Mouse (Mus musculus) heart, embryonic 14.5 days (tissue): ENCODE data around the gene Cnnm2. TPM values are rescaled to one million over a fixed set of nuclear protein-coding genes. Genes with fewer than 3 reads are reported as not detected.
"Not testable (repeated sequence)": the region's sequence is repeated elsewhere in the genome, so short reads cannot be mapped to it uniquely, and the experiment has no call there.

Experiments used
- ATAC-seq: fragments of 200-750 bp; cut with Nextera tagmentation; 2 replicates; pipeline ENCODE4 v1.8.0; 2017; ENCODE audit warnings: low read depth, moderate TSS enrichment; ENCODE audit not compliant: insufficient number of reproducible peaks, insufficient read depth, low FRiP score
- H3K27ac ChIP-seq, 2 experiments: fragments of 200-500 bp in 1 of 2; fragments of 300-500 bp in 1 of 2; sonication (generic) in 1 of 2; replicated peaks in 1 of 2; 2 replicates each; pipeline ENCODE4 v1.5.1; 2012 to 2014; ENCODE audit warnings: low read depth in 2 of 2, low read length in 2 of 2, control low read depth in 1 of 2, mild to moderate bottlenecking in 1 of 2, mixed read lengths in 1 of 2; ENCODE audit not compliant: control insufficient read depth in 1 of 2, insufficient read depth in 1 of 2
- H3K27me3 ChIP-seq: fragments of 300-500 bp; sonication (generic); 2 replicates; pipeline ENCODE4 v1.6.1; 2014; ENCODE audit warnings: mild to moderate bottlenecking, low read length, control low read depth; ENCODE audit not compliant: control insufficient read depth, insufficient read depth
- H3K36me3 ChIP-seq: fragments of 300-500 bp; sonication (generic); 2 replicates; pipeline ENCODE4 v1.6.1; 2014; ENCODE audit warnings: mild to moderate bottlenecking, control low read depth, low read length, mixed read lengths; ENCODE audit not compliant: control insufficient read depth, insufficient read depth
- H3K4me1 ChIP-seq, 2 experiments: fragments of 200-500 bp in 1 of 2; fragments of 300-500 bp in 1 of 2; sonication (generic) in 1 of 2; 2 replicates each; pipeline ENCODE4 v1.6.1; 2012 to 2014; ENCODE audit warnings: low read length in 2 of 2, control low read depth in 1 of 2, mixed read lengths in 1 of 2; ENCODE audit not compliant: control insufficient read depth in 2 of 2, insufficient read depth in 2 of 2
- H3K4me2 ChIP-seq: fragments of 300-500 bp; sonication (generic); 2 replicates; pipeline ENCODE4 v1.6.1; 2014; ENCODE audit warnings: mild to moderate bottlenecking, low read length
- H3K4me3 ChIP-seq, 2 experiments: fragments of 200-500 bp in 1 of 2; fragments of 300-500 bp in 1 of 2; sonication (generic) in 1 of 2; 2 replicates each; pipeline ENCODE4 v1.5.1; 2012 to 2014; ENCODE audit warnings: low read length in 2 of 2, mild to moderate bottlenecking in 2 of 2, control low read depth in 1 of 2, low read depth in 1 of 2, moderate library complexity in 1 of 2; ENCODE audit not compliant: control insufficient read depth in 1 of 2, insufficient read depth in 1 of 2
- H3K9ac ChIP-seq: fragments of 300-500 bp; sonication (generic); 2 replicates; pipeline ENCODE4 v1.6.1; 2014; ENCODE audit warnings: mild to moderate bottlenecking, low read length
- H3K9me3 ChIP-seq: fragments of 300-500 bp; sonication (generic); 2 replicates; pipeline ENCODE4 v1.6.1; 2016; ENCODE audit warnings: low read length, control low read depth; ENCODE audit not compliant: control insufficient read depth
- WGBS: fragments of 180-500 bp; shearing (Covaris S2); extraction: QIAGEN DNeasy Blood & Tissue Kit; methylation state at CpG from one replicate; pipeline ENCODE4 v1.1.7; 2014; 5-methylcytosine and 5-hydroxymethylcytosine counted together
- polyA plus RNA-seq: library from polyadenylated mRNA; unstranded; fragments of >200 nt; fragmentation: Nextera tagmentation; extraction: Ambion mirVana; gene quantifications from 2 replicates; pipeline ENCODE4 v1.2.1, GENCODE M21; 2014

The Cnnm2 gene
- polyA plus RNA-seq, 1 experiment from 2014 or later = 3.2 TPM

DNA sequence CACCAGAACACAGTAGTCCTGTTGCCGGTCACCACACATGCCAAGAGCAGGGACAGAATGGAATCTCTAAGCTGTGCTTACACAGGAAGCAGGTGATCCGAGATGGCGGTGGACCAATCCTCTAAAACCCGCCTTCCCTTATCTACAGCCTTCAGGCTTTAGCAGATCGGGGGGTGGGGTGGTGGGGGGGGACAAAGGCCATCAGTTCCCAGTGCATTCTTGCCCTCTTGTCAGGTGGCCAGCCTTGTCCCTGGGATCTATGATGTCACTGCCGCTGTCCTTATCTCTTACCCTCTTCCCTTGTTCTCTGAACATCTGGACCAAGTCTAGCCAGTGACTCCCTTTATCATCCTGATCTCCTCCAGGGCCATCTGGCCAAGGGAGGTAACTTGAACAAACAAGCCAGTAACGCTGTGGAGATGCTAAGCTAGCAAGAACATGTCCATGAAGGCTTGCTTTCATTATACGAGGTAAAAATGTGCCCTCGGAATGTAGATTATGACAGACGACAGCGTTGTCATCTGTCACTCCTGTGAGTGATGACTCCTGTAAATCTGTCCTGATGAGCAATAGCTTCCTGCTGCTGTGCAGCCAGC, 33.4 kb upstream of the Cnnm2 start:
- WGBS = 20% methylated on average over 11 of the region's 11 CpGs
- Histone ChIP-seq H3K4me3 (no peak overlapping the region), H3K4me1 (peaks cover 5 to 16% of the 10 kb centered on the region in 2 experiments), H3K27me3 (no peaks in the 10 kb centered on the region), H3K27ac (no peak overlapping the region), H3K36me3 (peaks cover 43% of the 10 kb centered on the region), H3K4me2 (0 out of 2 replicates have a peak overlapping the region, but pooled peaks have one; percentile 11), H3K9me3 (0 out of 2 replicates have a peak, but pooled peaks cover 4% of the 10 kb centered on the region), H3K9ac (no peak overlapping the region)
- ATAC-seq = peak; percentile 39; the same call in 1 of the 2 replicates

DNA sequence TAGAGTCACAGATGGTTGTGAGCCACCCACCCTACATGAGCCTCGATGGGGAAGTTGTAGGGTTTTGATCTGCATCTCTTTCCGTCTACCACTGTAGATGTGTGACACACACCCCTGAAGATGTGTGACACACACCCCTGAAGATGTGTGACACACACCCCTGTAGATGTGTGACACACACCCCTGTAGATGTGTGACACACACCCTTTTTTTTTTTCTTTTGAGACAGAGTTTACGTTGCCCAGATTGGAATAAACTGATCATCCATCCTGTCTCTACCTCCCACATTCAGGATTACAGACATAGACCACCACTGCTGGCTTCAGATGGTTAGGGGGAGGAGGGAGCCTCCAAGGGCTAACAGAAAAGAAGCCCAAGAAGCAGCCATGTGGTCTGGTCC, 32.5 kb upstream of the Cnnm2 start:
- 79% methylated on average over 3 of the region's 3 CpGs for WGBS
- Histone ChIP-seq H3K4me2 (no peak overlapping the region), H3K36me3 (peaks cover 46% of the 10 kb centered on the region), H3K9me3 (0 out of 2 replicates have a peak, but pooled peaks cover 4% of the 10 kb centered on the region), H3K27ac (no peak overlapping the region), H3K27me3 (no peaks in the 10 kb centered on the region), H3K4me3 (no peak overlapping the region), H3K4me1 (peaks cover 8 to 16% of the 10 kb centered on the region in 2 experiments), H3K9ac (no peak overlapping the region)
- ATAC-seq = no peak

DNA sequence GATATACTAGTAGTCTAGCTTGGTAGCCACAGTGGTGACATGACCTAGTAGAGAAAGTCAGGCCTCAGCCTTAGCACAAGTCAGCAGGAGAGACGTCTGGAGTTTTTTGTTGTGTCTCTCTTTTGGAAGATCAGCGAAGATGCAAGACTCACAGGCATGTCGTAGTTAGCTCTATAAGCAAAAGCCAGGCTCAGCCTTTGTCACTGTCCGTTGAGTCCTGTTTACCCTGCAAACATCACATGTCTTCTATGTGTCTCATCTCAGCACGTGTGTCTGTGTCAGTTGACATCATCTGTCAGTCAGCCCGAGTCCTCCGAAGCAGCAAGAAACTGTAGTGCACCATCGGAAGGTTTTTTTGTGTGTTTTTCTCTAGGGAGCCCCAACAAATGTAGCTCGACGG, 30.0 kb upstream of the Cnnm2 start:
- H3K27ac ChIP-seq = no peak overlapping the region
- H3K4me1 ChIP-seq = peaks cover 20 to 33% of the 10 kb centered on the region in 2 experiments
- 0 out of 2 replicates have a peak, but pooled peaks cover under 1% of the 10 kb centered on the region for H3K9me3 ChIP-seq
- no peak for ATAC-seq
- no peaks in the 10 kb centered on the region for H3K27me3 ChIP-seq
- no peak overlapping the region for H3K4me3 ChIP-seq
- peaks cover 32% of the 10 kb centered on the region for H3K36me3 ChIP-seq
- no peak overlapping the region for H3K4me2 ChIP-seq
- no peak overlapping the region for H3K9ac ChIP-seq
- WGBS = 89% methylated on average over 10 of the region's 10 CpGs

DNA sequence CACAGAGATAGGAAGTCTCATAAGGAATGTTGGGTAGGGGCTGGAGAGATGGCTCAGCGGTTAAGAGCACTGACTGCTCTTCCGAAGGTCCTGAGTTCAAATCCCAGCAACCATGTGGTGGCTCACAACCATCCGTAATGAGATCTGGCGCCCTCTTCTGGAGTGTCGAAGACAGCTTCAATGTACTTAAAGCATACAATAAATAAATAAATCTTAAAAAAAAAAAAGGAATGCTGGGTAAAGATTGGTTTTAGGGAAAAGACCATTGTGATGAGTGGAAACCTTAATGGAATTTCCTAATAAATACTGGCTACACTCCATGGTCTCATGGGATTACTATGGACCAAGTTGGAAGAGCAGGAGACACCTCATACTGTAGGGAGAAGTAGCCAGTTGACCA, 28.7 kb upstream of the Cnnm2 start:
- H3K9me3 ChIP-seq, H3K9ac ChIP-seq, H3K27me3 ChIP-seq, H3K27ac ChIP-seq, H3K4me2 ChIP-seq, ATAC-seq, H3K4me3 ChIP-seq: not testable (repeated sequence)
- WGBS = 94% methylated on average over 5 of the region's 5 CpGs
- H3K4me1 ChIP-seq = peaks cover 20 to 27% of the 10 kb centered on the region in 2 experiments
- H3K36me3 ChIP-seq = peaks cover 31% of the 10 kb centered on the region

DNA sequence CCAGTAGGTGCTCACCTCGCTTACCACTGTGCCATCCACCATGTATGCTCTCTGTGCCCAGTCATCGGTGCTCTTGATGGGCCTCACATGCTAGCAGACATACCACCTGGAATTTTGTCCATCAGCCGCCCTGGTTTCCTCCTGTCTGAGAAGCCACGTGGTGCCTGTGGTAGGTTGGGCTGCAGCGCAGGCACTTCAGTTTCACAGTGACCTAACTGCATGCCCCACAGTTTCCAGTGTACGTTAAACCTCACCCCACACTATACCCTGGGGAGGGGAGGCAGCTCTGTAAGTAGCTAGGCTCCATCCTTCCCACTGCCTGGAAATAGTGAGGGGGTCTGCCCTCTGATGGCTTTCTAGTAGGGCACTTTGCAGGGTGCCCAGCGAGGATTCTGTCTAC, 27.8 kb upstream of the Cnnm2 start:
- H3K27ac ChIP-seq = no peak overlapping the region
- H3K4me1 ChIP-seq = peaks cover 15 to 18% of the 10 kb centered on the region in 2 experiments
- ATAC-seq = no peak
- no peak overlapping the region for H3K4me2 ChIP-seq
- peaks cover 31% of the 10 kb centered on the region for H3K36me3 ChIP-seq
- no peak overlapping the region for H3K4me3 ChIP-seq
- H3K27me3 ChIP-seq = no peaks in the 10 kb centered on the region
- H3K9me3 ChIP-seq = no peaks in the 10 kb centered on the region
- WGBS = 64% methylated on average over 7 of the region's 7 CpGs
- peak overlapping the region; percentile 21; the same call in 1 of the 2 replicates for H3K9ac ChIP-seq

DNA sequence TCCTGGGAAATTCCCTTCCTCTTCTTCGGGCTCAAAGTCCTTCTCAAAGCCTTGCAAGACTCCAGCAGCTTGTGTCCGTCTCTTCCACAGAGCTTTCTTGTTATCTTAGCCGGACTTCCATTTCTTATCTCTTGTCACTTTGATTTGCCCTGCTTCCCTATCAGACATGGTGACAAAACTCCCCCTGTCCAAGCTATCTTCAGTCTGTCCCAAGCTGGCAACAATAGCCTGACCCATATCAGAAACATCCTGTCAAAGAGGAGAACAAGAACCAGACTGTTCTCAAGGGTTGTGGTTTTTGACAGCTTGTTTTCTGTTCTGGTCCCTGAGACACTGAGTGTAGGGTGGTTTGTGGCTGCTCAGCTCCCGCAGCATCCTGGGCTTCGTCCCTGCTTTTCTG, 26.2 kb upstream of the Cnnm2 start:
- Histone ChIP-seq H3K9ac (no peak overlapping the region), H3K4me2 (no peak overlapping the region), H3K27ac (no peak overlapping the region), H3K9me3 (no peaks in the 10 kb centered on the region), H3K4me3 (no peak overlapping the region), H3K27me3 (no peaks in the 10 kb centered on the region), H3K36me3 (peaks cover 23% of the 10 kb centered on the region), H3K4me1 (peaks cover 15 to 17% of the 10 kb centered on the region in 2 experiments)
- 5% methylated on average over 5 of the region's 5 CpGs for WGBS
- peak; percentile 60 for ATAC-seq

DNA sequence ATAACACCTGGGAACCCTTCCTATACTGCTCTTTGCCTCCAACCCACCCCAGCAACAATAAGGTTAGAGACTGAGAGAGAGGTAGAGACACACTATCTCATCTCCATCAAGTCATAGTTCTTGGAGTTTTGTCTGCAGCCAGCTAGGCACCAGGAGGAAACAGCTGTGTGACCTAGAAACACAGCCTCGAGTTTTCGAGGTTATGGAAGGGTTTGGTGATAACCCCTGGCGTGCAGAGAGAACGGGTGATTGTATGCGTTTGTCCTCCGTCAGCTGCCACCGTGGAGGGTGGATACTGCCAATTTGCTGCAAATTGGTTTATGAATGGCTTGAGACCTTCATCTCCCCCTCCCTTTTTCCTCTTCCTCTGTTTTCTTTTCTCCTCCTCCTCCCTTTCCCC, 24.3 kb upstream of the Cnnm2 start:
- Histone ChIP-seq H3K9me3 (no peaks in the 10 kb centered on the region), H3K4me1 (peaks cover 15 to 17% of the 10 kb centered on the region in 2 experiments), H3K9ac (no peak overlapping the region), H3K4me2 (no peak overlapping the region), H3K27me3 (no peaks in the 10 kb centered on the region), H3K27ac (no peak overlapping the region), H3K4me3 (no peak overlapping the region), H3K36me3 (peaks cover 23% of the 10 kb centered on the region)
- no peak for ATAC-seq
- WGBS = 59% methylated on average over 7 of the region's 7 CpGs
